Comparison of ENCODE assay signal across 8 mouse cellular contexts in genomic region chr7:80803173-80803872, GRCm38 (mm10). TPM values are rescaled to one million over a fixed set of nuclear protein-coding genes. Genes with fewer than 3 reads are reported as not detected.
A peak's percentile ranks its signal among the peaks of the same experiment; 100 is the strongest.
DNase-seq lines count a peak whose midpoint lies in the region; ATAC-seq lines count a peak whose summit lies in the region.

No protein-coding gene starts in this region.

- no peaks in the 10 kb centered on the region for H3K27me3 ChIP-seq in embryonic facial prominence, embryonic 12.5 days
- H3K27me3 ChIP-seq in limb, embryonic 10.5 days (ENCODE audit: low read depth, poor library complexity, severe bottlenecking) = peaks cover 7% of the 10 kb centered on the region; the same call in 1 of the 2 replicates
- peaks cover 13% of the 10 kb centered on the region; the same call in 1 of the 2 replicates for H3K27me3 ChIP-seq in midbrain, embryonic 12.5 days

- peaks cover 7% of the 10 kb centered on the region; the same call in 1 of the 2 replicates for H3K4me1 ChIP-seq in embryonic facial prominence, embryonic 12.5 days
- peaks cover 16% of the 10 kb centered on the region for H3K4me1 ChIP-seq in limb, embryonic 10.5 days
- peaks cover 16% of the 10 kb centered on the region for H3K4me1 ChIP-seq in midbrain, embryonic 12.5 days

- DNase-seq in 416B (ENCODE audit: low read depth) = peak; percentile 98
- DNase-seq in adrenal gland, postnatal 36 days = peak; percentile 96 to 98
- DNase-seq in heart, adult 11 months = peak; percentile 100
- peak; percentile 94 for DNase-seq in kidney, adult 11 months
- DNase-seq in limb, embryonic 10.5 days (ENCODE audit: low spot score) = peak; percentile 99
- DNase-seq in spleen, adult 12 weeks (ENCODE audit: low spot score) = peak; percentile 84

- WGBS in embryonic facial prominence, embryonic 12.5 days = under 1% methylated on average over 46 of the region's 47 CpGs
- 1% methylated on average over 46 of the region's 47 CpGs for WGBS in limb, embryonic 10.5 days
- WGBS in midbrain, embryonic 12.5 days = under 1% methylated on average over 47 of the region's 47 CpGs

- ATAC-seq in embryonic facial prominence, embryonic 12.5 days (ENCODE audit: insufficient number of reproducible peaks, insufficient read depth, low FRiP score, low TSS enrichment) = peak; percentile 97
- ATAC-seq in midbrain, embryonic 12.5 days (ENCODE audit: low FRiP score, low read depth) = peak; percentile 98

- H3K27ac ChIP-seq in embryonic facial prominence, embryonic 12.5 days = peak overlapping the region; percentile 58; the same call in 1 of the 2 replicates
- peak overlapping the region; percentile 88 for H3K27ac ChIP-seq in limb, embryonic 10.5 days
- H3K27ac ChIP-seq in midbrain, embryonic 12.5 days (replicated peaks) = peak overlapping the region; percentile 70

- H3K9ac ChIP-seq in embryonic facial prominence, embryonic 12.5 days = peak overlapping the region; percentile 72
- peak overlapping the region; percentile 77 for H3K9ac ChIP-seq in midbrain, embryonic 12.5 days (replicated peaks)

- peak overlapping the region; percentile 78 for H3K4me3 ChIP-seq in embryonic facial prominence, embryonic 12.5 days
- peak overlapping the region; percentile 91 for H3K4me3 ChIP-seq in limb, embryonic 10.5 days
- H3K4me3 ChIP-seq in midbrain, embryonic 12.5 days = peak overlapping the region; percentile 82

- H3K4me2 ChIP-seq in embryonic facial prominence, embryonic 12.5 days (replicated peaks) = peak overlapping the region; percentile 77
- H3K4me2 ChIP-seq in midbrain, embryonic 12.5 days (replicated peaks) = peak overlapping the region; percentile 79

- peaks cover 8% of the 10 kb centered on the region; the same call in 1 of the 2 replicates for H3K36me3 ChIP-seq in embryonic facial prominence, embryonic 12.5 days
- H3K36me3 ChIP-seq in limb, embryonic 10.5 days = peaks cover 9% of the 10 kb centered on the region
- H3K36me3 ChIP-seq in midbrain, embryonic 12.5 days = peaks cover 7% of the 10 kb centered on the region

- H3K9me3 ChIP-seq in embryonic facial prominence, embryonic 12.5 days = no peaks in the 10 kb centered on the region
- H3K9me3 ChIP-seq in limb, embryonic 10.5 days (replicated peaks) = no peaks in the 10 kb centered on the region
- H3K9me3 ChIP-seq in midbrain, embryonic 12.5 days = no peaks in the 10 kb centered on the region

RNA-seq across cellular contexts. Expression of gene Iqgap1, which starts 22.5 kb away (rescaled TPM):
- 100 to 1,000 TPM in 1 of 2 experiments, 10 to 100 TPM in 1; 95.5 to 114 TPM for total RNA-seq in adrenal gland, postnatal 36 days (2021)
- 43.2 and 45.1 TPM in 2 replicates for polyA plus RNA-seq in embryonic facial prominence, embryonic 12.5 days (2016; fragmentation: Nextera tagmentation; extraction: Ambion mirVana)
- polyA plus RNA-seq in limb, embryonic 10.5 days (2016; fragmentation: Nextera tagmentation; extraction: Ambion mirVana) = 21.8 and 25.4 TPM in 2 replicates
- polyA plus RNA-seq in midbrain, embryonic 12.5 days (2016; fragmentation: Nextera tagmentation; extraction: Ambion mirVana) = 30.5 and 33.7 TPM in 2 replicates

RNA-seq across cellular contexts. Expression of gene Zscan2, which starts 57.4 kb away (rescaled TPM):
- 1 to 10 TPM; 4.7 to 6.2 TPM for total RNA-seq in adrenal gland, postnatal 36 days (2021)
- polyA plus RNA-seq in embryonic facial prominence, embryonic 12.5 days (2016; fragmentation: Nextera tagmentation; extraction: Ambion mirVana) = 3.6 and 5.2 TPM in 2 replicates
- polyA plus RNA-seq in limb, embryonic 10.5 days (2016; fragmentation: Nextera tagmentation; extraction: Ambion mirVana) = 4.0 and 4.3 TPM in 2 replicates
- 4.1 and 5.2 TPM in 2 replicates for polyA plus RNA-seq in midbrain, embryonic 12.5 days (2016; fragmentation: Nextera tagmentation; extraction: Ambion mirVana)

Comparison
In these comparisons a context has a peak if more than half of its experiments do, and no peak if none do; other contexts are left out.
1. Peak in every context shown above with its lines: DNase-seq, ATAC-seq, H3K4me3 ChIP-seq and H3K27ac ChIP-seq.